Mouse (Mus musculus) hindbrain, embryonic 16.5 days (tissue): ENCODE results near the gene Gm28038. TPM values are rescaled to one million over a fixed set of nuclear protein-coding genes. Genes with fewer than 3 reads are reported as not detected.

Experiments used
- ATAC-seq: fragments of 200-750 bp; cut with Nextera tagmentation; 2 replicates; pipeline ENCODE4 v1.8.0; 2017; ENCODE audit warnings: moderate TSS enrichment, moderate library complexity
- H3K27ac ChIP-seq: fragments of 300-500 bp; sonication (generic); 2 replicates; pipeline ENCODE4 v1.5.1; 2014; ENCODE audit warnings: low read depth, mild to moderate bottlenecking, control low read depth, low read length, moderate library complexity
- H3K27me3 ChIP-seq: fragments of 300-500 bp; sonication (generic); replicated peaks from 2 replicates; pipeline ENCODE4 v1.6.1; 2014; ENCODE audit warnings: low read length; ENCODE audit not compliant: control insufficient read depth, insufficient read depth
- H3K36me3 ChIP-seq: fragments of 300-500 bp; sonication (generic); 2 replicates; pipeline ENCODE4 v1.6.1; 2014; ENCODE audit warnings: mild to moderate bottlenecking, low read length, moderate library complexity, mixed read lengths; ENCODE audit not compliant: control insufficient read depth, insufficient read depth
- H3K4me1 ChIP-seq: fragments of 300-500 bp; sonication (generic); 2 replicates; pipeline ENCODE4 v1.6.1; 2014; ENCODE audit warnings: low read depth, low read length; ENCODE audit not compliant: control insufficient read depth, insufficient read depth
- H3K4me2 ChIP-seq: fragments of 300-500 bp; sonication (generic); 2 replicates; pipeline ENCODE4 v1.6.1; 2014; ENCODE audit warnings: mild to moderate bottlenecking, low read length, control low read depth, moderate library complexity
- H3K4me3 ChIP-seq: fragments of 300-500 bp; sonication (generic); 2 replicates; pipeline ENCODE4 v1.5.1; 2014; ENCODE audit warnings: mild to moderate bottlenecking, low read length, control low read depth, moderate library complexity
- H3K9ac ChIP-seq: fragments of 300-500 bp; sonication (generic); 2 replicates; pipeline ENCODE4 v1.6.1; 2014; ENCODE audit warnings: low read depth, mild to moderate bottlenecking, control low read depth, low read length, moderate library complexity
- H3K9me3 ChIP-seq: fragments of 300-500 bp; sonication (generic); 2 replicates; pipeline ENCODE4 v1.6.1; 2014; ENCODE audit warnings: mild to moderate bottlenecking, low read length, moderate library complexity; ENCODE audit not compliant: control insufficient read depth
- WGBS: fragments of 180-500 bp; shearing (Covaris S2); extraction: QIAGEN DNeasy Blood & Tissue Kit; methylation state at CpG from one replicate; pipeline ENCODE4 v1.1.7; 2014; 5-methylcytosine and 5-hydroxymethylcytosine counted together
- polyA plus RNA-seq: library from polyadenylated mRNA; unstranded; fragments of >200 nt; fragmentation: Nextera tagmentation; extraction: Ambion mirVana; gene quantifications from 2 replicates; pipeline ENCODE4 v1.2.1, GENCODE M21; 2015

The Gm28038 gene
- polyA plus RNA-seq, 1 experiment from 2014 or later: not detected

DNA sequence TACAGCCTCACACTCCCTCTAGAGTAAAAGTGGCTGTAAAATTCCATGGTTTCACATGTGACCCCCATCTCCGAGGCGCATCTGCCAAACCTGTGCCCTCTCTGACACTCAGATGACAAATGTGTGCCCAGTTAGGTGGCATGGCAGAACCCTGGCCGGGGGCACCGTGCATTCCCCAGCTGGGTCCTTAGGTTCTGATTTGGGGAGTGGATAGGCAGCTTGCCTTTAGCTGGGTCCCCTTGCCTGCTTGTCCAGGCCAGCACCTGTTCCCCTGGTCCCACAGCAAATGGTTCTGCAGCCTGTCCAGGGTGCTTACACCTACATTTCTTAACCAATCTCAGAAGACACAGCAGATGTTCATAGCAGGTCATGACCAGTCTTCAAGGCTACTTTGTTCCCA, 37.5 kb upstream of the Gm28038 start:
- Histone ChIP-seq H3K36me3 (peaks cover 11% of the 10 kb centered on the region), H3K27me3 (no peaks in the 10 kb centered on the region), H3K4me2 (no peak overlapping the region), H3K4me1 (peaks cover 23% of the 10 kb centered on the region), H3K9me3 (no peaks in the 10 kb centered on the region), H3K9ac (no peak overlapping the region), H3K4me3 (no peak overlapping the region), H3K27ac (no peak overlapping the region)
- ATAC-seq: no peak
- WGBS: 96% methylated on average over 4 of the region's 4 CpGs

DNA sequence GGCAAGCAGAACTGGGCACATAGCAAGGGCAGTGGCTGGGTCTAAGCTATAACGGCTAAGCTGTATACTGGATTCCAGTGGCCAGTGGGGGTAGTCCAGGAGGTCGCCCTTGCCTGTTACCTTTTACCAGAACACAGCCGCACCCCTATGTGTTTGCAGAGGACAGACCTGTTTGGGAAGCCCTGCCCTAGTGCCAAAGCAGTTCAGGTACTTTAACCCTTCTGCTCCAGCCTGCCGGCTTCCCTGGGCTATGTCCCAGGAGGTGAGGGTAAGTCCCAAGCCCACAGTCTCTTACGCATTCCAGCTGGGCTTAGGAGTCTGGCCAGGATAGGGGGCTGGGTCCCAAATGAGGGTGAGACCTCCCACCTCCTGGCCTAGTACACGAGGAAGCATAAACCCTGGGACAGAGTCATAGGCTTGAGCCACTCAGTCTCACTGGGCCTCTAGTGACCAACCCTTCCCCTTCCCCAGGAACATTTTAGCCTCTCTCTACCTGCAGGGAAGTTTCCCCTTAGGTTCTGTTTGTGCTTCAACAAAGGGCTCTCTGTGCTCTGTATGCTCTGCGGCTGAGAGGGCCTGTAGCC, 36.2 kb upstream of the Gm28038 start:
- H3K36me3 ChIP-seq: peaks cover 13% of the 10 kb centered on the region
- no peak overlapping the region for H3K27ac ChIP-seq
- 76% methylated on average over 7 of the region's 7 CpGs for WGBS
- no peak overlapping the region for H3K9ac ChIP-seq
- H3K4me3 ChIP-seq: no peak overlapping the region
- H3K4me1 ChIP-seq: peaks cover 11% of the 10 kb centered on the region
- no peaks in the 10 kb centered on the region for H3K9me3 ChIP-seq
- H3K27me3 ChIP-seq: no peaks in the 10 kb centered on the region
- no peak; the same call in 1 of the 2 replicates for ATAC-seq
- no peak overlapping the region for H3K4me2 ChIP-seq

DNA sequence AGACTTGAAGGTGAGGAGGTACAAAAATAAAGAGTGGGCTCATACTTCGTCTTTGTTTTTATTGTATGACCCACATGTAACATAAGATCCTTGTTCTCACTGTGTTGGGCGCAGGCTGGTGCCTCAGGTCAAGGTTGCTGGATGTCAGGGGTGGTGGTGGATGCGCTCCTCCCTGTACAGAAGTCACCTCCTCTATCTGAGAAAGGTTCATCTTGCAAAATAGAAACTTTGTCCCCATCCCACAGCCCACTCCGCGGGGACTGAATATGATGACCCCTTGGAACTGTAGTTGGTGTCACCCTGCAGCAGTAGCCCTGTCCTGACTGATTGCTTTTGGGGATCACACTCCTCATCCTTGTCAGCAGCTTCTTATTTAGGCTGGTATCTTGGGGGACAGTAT, 33.8 kb upstream of the Gm28038 start:
- ATAC-seq: no peak
- no peak overlapping the region for H3K27ac ChIP-seq
- peaks cover 6% of the 10 kb centered on the region; the same call in 1 of the 2 replicates for H3K4me1 ChIP-seq
- H3K27me3 ChIP-seq: no peaks in the 10 kb centered on the region
- peaks cover 6% of the 10 kb centered on the region; the same call in 1 of the 2 replicates for H3K36me3 ChIP-seq
- 95% methylated on average over 5 of the region's 5 CpGs for WGBS
- H3K9me3 ChIP-seq: no peaks in the 10 kb centered on the region
- H3K4me2 ChIP-seq: no peak overlapping the region
- H3K9ac ChIP-seq: no peak overlapping the region
- no peak overlapping the region for H3K4me3 ChIP-seq

DNA sequence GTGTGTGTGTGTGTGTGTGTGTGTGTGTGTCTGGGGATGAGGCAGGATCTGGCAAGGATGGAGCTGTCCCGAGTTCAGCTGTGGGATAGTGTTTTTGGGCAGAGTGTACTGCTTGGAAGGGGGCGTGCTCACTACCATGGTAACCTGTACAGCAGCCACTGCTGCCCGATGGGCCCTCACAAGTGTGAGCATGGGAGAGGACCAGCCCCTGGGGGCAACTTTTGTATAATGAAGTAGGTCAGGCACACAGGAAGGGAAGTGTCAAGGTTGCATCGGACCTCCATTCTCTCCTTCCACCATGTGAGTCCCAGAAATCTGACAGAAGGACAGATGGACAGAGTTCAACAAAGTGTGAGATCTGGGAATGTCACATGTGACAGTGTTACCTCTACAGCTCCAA, 33.2 kb upstream of the Gm28038 start:
- H3K4me2 ChIP-seq: no peak overlapping the region
- no peak overlapping the region for H3K4me3 ChIP-seq
- ATAC-seq: no peak
- WGBS: 67% methylated on average over 4 of the region's 4 CpGs
- peaks cover 2% of the 10 kb centered on the region; the same call in 1 of the 2 replicates for H3K4me1 ChIP-seq
- H3K36me3 ChIP-seq: peaks cover 6% of the 10 kb centered on the region; the same call in 1 of the 2 replicates
- no peaks in the 10 kb centered on the region for H3K27me3 ChIP-seq
- H3K9ac ChIP-seq: no peak overlapping the region
- H3K27ac ChIP-seq: no peak overlapping the region
- H3K9me3 ChIP-seq: no peaks in the 10 kb centered on the region

DNA sequence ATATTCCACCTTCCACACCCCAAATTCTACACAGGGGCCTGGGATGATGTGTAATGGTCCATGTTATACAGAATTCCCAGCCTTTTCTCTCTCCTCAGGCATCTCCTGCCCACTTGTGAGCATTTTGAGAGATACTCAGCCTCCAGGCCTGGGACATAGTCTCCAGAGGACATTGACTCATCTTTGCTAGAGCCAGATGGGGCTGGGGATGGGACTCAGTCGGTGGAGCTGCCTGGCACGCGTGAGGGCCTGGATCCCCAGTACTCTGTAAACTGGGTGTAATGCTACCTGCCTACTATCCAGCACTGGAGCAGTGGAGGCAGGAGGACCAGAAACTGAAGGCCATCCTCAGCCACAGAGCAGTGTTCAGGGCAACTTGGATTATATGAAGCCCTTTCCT, 31.7 kb upstream of the Gm28038 start:
- no peak for ATAC-seq
- no peak overlapping the region for H3K27ac ChIP-seq
- no peaks in the 10 kb centered on the region for H3K27me3 ChIP-seq
- no peaks in the 10 kb centered on the region for H3K9me3 ChIP-seq
- peaks cover 4% of the 10 kb centered on the region; the same call in 1 of the 2 replicates for H3K36me3 ChIP-seq
- H3K4me3 ChIP-seq: no peak overlapping the region
- no peak overlapping the region for H3K9ac ChIP-seq
- WGBS: 96% methylated on average over 3 of the region's 3 CpGs
- no peak overlapping the region for H3K4me2 ChIP-seq
- H3K4me1 ChIP-seq: no peaks in the 10 kb centered on the region; the same call in 1 of the 2 replicates

DNA sequence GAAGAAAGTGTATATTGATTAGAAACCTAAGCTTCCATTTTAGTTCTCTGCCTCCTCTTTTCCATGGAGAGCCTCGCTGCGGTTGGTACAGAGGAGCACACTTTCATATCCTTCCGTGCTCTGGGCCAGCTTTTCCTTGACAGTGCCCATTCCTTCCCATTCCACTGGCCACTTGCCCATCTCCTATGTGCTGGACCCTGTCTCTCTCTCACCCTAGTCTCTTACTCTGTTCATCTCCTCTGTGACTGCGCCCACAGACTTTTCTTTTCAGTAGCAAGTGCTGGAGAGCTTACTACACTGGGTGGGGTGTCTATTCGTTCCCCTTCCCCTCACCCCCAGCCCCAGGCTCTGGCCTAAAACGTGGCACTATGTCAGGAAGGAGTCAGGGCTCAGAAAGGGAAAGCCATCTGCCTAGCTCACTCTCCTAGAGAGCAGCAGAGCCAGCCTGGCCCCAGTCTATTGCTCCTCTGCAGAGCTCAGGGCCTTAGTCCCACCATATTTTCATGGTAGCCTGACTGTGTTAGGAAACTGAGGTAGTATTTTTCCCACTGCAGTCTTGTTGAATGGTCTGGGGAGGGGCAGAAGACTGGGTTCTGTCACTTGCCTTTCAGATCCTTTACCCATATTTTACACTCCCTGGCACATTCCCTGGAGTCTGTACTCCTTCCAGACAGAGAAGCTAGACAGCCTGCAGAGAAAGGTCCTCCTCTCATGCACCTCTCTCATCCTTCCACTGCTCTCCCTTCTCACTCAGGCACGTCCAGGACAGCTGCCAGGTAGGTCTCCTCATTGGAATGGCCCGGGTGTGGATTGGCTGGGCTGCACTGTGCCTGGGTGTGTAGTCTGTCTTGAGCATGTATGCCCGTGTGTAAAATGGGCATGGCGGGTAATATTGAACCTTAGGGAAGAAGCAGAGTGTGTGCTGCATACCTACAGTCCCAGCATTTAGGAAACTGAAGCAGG, 30.4 kb upstream of the Gm28038 start:
- Histone ChIP-seq H3K9me3 (no peaks in the 10 kb centered on the region), H3K27ac (no peak overlapping the region), H3K4me3 (no peak overlapping the region), H3K36me3 (peaks cover 10% of the 10 kb centered on the region), H3K4me2 (no peak overlapping the region), H3K9ac (no peak overlapping the region), H3K4me1 (no peaks in the 10 kb centered on the region; the same call in 1 of the 2 replicates), H3K27me3 (no peaks in the 10 kb centered on the region)
- WGBS: 89% methylated on average over 10 of the region's 10 CpGs
- no peak for ATAC-seq

DNA sequence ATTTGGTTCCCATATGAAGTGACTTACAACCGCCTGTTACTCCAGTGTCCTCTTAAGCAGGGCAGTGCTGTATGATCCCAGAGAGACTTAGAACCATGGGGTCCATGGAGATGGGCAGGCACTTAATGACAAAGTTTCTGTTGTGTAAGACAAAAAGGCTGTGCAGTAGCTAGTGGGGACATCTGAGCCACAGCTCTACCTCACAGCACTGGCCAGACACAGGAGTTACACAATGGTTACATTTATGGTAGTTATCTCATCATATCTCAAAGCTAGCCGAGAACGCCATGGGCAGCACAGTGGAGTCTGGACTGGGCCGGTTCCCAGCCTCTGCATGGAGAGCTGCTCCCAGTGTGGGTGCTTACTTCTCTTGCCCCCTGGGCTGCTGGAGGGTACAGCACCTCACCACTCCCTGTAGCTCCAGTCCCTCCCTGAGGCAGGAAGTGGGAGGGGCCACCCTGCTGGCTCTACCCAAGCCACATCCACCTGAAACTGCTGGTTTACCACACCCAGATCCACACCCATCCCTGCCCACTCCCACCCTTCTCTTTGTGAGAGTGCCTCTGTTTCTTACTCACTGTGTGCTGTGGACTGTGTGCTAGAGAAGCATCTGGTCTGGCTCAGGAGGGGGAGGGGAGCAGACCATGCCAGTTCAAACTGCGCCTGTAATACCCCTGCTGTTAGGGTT, 29.3 kb upstream of the Gm28038 start:
- ATAC-seq: no peak
- Histone ChIP-seq H3K4me1 (no peaks in the 10 kb centered on the region; the same call in 1 of the 2 replicates), H3K4me2 (no peak overlapping the region), H3K9me3 (no peaks in the 10 kb centered on the region), H3K27me3 (no peaks in the 10 kb centered on the region), H3K27ac (no peak overlapping the region), H3K36me3 (peaks cover 18% of the 10 kb centered on the region), H3K9ac (no peak overlapping the region), H3K4me3 (no peak overlapping the region)
- WGBS: 81% methylated on average over 5 of the region's 5 CpGs

DNA sequence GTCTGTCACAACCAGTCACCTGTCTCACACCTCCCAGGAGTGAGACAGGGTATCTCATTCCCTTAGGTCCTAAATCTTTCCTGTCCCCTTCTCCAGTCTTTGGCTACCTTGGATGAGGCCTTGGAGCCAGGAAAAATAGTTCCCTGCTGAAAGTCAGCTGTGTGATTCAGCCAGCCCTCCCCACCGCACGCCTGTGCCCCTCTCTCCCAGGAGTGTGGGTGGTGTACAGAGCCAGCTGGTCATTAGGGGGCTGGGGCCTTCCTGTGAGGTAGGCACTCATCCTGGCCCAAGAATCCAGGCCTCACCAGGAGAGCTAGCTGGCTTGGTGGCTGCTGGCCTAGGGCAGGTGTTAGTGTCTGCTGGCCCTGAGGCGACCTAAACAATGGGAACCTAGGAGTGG, 28.3 kb upstream of the Gm28038 start:
- H3K27me3 ChIP-seq: no peaks in the 10 kb centered on the region
- 77% methylated on average over 3 of the region's 3 CpGs for WGBS
- H3K9ac ChIP-seq: no peak overlapping the region
- no peaks in the 10 kb centered on the region; the same call in 1 of the 2 replicates for H3K4me1 ChIP-seq
- H3K4me3 ChIP-seq: no peak overlapping the region
- ATAC-seq: no peak
- H3K9me3 ChIP-seq: no peaks in the 10 kb centered on the region
- peaks cover 28% of the 10 kb centered on the region for H3K36me3 ChIP-seq
- H3K4me2 ChIP-seq: no peak overlapping the region
- H3K27ac ChIP-seq: no peak overlapping the region

DNA sequence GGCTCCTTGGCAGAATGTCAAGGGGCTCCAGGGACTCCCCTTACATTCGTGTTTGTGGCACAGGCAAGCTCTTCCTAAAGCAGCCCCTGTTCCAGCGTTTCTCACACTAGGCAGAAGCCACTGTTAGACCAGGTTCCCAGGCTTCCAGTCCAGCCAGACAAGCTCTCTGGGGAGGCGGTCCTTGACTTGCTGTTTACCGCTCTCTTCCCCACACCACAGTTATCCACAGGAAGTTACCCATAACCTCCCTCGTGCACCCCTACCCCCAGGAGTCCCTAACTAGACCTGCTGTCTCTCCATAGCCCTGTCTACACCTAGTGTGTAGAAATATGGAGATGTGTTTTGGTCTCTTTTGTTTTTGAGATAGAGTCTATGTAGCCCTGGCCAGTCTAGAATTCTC, 27.0 kb upstream of the Gm28038 start:
- H3K9me3 ChIP-seq: no peaks in the 10 kb centered on the region
- WGBS: 82% methylated on average over 5 of the region's 5 CpGs
- H3K4me2 ChIP-seq: no peak overlapping the region
- no peak overlapping the region for H3K27ac ChIP-seq
- H3K9ac ChIP-seq: no peak overlapping the region
- no peaks in the 10 kb centered on the region; the same call in 1 of the 2 replicates for H3K4me1 ChIP-seq
- ATAC-seq: no peak
- H3K27me3 ChIP-seq: no peaks in the 10 kb centered on the region
- H3K4me3 ChIP-seq: no peak overlapping the region
- peaks cover 35% of the 10 kb centered on the region for H3K36me3 ChIP-seq
